Mouse (Mus musculus) cerebellum, postnatal 25 days (tissue): ENCODE measurements around the gene Sec1.

Source experiments
- DNase-seq, 2 experiments: peaks; one replicate each; pipeline ENCODE4 v3.0.0; 2021; ENCODE audit warnings: mixed read lengths in 2 of 2

Gene Sec1

GRCm38 (mm10) chr7:45716952-45717917 lies 23.0 kb upstream of the Sec1 start:
- DNase-seq = no peak

DNA sequence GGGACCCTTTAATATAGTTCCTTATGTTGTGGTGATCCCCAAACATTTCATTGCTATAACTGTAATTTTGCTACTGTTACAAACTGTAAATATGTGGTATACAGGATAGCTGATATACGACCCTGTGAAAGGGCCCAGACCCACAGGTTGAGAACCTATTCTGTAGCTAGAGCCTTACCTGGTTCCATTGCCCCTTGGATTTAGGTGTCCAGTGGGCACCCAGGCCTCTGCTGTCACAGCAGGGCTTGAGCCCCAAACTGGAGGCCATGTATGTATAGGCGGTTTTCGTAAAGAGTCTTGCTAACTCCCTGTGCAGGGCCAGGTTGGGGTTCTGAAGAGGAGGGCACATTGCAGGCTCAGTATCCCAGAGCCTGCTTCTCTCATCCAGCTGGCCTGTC lies 22.3 kb upstream of the Sec1 start:
- no peak for DNase-seq

DNA sequence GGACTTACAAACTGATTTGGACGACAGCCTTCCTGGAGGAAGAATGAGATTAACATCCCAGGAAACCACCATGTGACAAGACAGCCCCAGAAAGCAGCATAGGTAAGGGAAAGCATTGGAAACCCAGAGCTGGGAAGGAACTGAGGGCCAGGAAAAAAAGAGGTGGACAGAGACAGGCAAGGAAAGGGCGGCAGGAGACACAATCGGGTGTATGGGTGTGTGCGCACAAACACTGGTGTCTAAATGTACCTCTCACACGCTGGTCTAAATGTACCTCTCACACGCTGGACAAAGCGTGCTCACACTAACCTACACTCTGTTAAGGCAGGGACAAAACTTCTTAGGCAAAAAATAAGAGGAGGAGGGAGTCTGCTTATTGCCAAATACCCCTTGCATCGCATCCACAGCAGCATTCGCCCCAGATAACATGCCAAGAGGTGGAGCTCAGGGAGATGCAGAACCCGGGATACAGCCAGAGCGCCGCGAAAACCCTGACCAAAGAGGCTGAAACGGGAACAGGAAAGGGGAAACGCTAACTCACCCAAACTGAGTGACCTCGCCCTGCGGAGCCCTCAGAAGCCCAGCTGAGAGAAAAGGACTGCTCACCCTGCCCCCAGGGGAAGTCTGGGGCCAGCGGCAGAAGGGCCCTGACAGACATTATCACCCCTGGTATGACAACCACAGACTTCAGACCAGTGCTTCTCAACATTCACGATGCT lies 21.7 kb upstream of the Sec1 start:
- no peak for DNase-seq

DNA sequence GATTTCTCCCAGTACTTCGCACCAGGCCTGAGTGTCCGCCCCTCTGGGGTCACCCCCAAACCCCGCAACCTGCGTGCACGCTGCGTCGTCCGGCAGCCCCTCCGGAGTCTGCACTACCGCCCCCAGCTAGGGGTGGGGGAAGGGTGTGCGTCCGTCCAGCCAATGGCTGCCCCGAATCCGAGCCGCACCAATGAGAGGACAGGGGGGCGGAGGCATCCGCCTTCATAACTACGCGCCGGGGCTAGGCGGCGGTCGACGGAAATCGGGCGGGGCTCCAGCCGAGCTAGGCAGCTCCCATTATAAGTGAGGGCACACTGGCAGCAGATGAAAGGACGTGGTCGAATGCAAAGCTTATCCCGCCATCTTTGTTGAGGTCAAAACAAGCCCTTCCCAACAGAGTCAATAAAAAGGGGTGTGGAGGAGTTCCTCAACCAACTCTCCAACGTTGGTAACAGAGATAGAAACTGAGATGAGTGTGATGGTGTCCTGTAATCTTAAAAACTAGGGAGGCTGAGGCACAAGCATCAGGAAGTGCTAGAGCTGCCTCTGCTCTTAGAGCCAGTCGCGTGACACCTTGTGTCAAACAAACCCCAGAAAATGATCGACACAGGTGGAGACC lies 21.0 kb upstream of the Sec1 start, which contains the start of gene Rpl18:
TSS of gene Rpl18 (plus strand) at position 368 of the 619 bp plus-strand sequence.
- DNase-seq = peak; percentile 97 to 99

GRCm38 (mm10) chr7:45714630-45715089 lies 20.5 kb upstream of the Sec1 start:
- DNase-seq = no peak

GRCm38 (mm10) chr7:45713881-45714520 lies 19.8 kb upstream of the Sec1 start:
- DNase-seq = no peak

GRCm38 (mm10) chr7:45713396-45713795 lies 19.2 kb upstream of the Sec1 start:
- peak in 1 of 2 experiments; percentile 51 for DNase-seq

DNA sequence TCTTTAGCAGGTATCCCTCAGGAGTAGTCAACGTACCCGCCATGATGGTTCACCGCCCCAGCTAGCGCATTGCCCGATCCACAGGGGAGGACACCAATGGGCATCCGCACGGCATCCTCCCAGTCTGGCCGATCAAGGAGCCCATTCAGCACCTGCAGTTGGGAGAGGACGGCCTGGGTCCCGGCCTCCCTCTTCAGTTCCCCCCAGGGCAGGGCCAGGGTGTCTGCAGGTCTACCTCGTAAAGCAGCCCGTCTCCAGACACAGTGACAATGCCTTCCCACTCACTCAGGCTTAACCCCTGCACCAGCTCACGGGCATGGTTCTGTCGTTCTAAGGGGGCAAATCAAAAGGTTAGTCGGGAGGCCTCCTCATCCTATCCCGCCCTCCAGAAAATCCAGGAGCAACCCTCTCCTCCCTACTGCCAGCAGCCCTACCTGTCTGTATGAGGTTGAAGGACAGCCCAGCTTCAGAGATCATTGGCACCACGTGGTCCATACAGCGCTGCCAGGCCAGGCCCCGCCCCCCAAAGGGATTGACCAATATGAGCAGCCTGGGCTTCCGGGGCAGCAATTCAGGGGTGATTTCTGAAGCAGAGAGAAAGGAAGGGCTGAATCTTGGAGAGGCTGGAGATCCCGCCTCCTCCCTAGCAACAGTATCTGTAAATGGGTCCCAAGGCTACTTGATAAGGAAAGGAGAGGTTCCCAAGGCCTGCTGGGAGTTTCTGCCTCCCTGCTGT lies 18.0 kb upstream of the Sec1 start:
- peak; percentile 45 to 58 for DNase-seq

GRCm38 (mm10) chr7:45711316-45712021 lies 17.3 kb upstream of the Sec1 start:
- DNase-seq = peak in 1 of 2 experiments; percentile 52

DNA sequence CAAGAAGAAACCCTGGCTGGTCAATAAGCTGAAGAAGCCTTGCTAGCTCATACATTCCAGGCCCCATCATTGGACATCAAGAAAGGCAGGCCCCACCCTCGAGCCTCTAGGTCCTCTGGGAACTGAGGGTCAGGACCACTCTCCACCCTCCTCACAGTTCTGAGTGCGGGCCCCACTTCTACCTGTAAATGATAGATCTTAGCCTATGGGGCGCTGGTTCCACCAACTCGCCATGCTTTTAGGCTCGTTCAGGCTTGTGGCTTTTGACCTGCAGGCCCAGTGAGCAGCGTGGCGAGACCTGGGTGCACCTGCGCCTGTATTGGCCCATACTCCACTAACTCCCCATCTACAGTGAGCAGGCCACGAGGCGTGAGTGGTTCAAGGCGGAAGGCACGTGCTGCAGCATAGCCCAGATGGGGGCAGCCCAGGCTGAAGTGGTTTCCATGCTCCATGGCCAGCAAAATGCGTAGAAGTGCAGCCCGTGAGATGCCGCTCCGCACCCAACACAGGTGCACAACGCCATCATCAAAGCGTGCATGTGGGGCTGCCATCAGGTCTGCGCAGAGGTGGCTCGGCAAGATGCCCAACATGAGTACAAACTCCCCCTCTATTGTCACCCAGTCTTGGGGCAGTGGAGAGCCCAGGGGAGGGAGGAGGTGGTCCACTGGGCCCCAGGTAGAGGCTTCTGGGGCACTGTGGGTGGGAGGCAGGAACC lies 16.4 kb upstream of the Sec1 start:
- DNase-seq = no peak

DNA sequence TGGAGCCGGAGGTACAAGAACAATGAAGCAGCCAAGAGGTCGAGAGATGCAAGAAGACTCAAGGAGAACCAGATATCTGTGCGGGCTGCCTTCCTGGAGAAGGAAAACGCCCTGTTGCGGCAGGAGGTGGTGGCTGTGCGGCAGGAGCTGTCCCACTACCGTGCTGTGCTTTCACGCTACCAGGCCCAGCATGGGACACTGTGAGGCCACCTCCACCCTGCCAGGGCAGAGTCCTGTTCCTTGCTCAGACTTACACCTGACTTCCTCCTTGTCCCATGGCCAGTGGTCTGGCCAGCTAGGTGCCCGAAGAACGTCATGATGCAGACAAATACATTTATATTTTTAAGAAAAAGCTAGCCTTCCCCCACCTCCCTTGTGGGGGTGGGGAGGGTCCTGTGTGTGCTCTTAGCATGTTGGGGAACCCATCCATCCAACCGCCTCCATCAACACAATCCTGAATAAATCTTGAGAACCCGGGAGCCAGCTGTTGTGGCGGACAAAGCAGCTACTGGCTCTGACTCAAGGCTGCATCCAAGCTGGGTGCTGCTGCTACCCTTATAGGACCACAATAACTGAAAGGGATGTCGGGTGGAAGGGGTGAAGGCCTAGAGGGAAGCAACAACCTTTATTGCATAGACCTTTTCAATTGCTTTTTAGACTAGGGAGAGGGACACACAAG lies 15.6 kb upstream of the Sec1 start:
- peak in 1 of 2 experiments; percentile 46 for DNase-seq

GRCm38 (mm10) chr7:45709036-45709435 lies 14.8 kb upstream of the Sec1 start:
- peak in 1 of 2 experiments; percentile 38 for DNase-seq

DNA sequence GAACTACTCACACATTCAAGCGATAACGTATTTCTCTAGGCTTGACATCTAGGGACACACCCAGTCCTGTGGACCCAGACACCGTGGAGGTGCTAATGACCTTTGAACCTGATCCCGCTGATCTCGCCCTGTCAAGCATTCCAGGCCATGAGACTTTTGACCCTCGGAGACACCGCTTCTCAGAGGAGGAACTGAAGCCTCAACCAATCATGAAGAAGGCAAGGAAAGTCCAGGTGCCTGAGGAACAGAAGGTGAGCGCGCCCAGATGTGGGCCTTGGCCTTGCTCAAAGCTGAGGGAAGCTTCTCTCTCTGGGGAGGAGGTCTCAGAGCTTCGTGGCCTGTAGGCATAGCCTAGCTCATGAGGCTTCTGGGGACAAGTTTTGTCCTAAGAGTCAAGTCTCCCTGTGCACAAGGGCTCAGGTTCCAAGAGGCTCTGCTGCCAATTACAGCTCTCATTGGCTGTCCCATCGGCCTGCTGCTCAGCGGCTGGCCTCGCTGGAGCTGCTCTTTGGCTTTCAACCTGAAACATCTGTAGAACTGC lies 14.1 kb upstream of the Sec1 start:
- DNase-seq = peak in 1 of 2 experiments; percentile 52

- DNase-seq = peak; percentile 98
These were observed 13.3 kb upstream of the Sec1 start for GRCm38 (mm10) chr7:45707375-45707967.

DNA sequence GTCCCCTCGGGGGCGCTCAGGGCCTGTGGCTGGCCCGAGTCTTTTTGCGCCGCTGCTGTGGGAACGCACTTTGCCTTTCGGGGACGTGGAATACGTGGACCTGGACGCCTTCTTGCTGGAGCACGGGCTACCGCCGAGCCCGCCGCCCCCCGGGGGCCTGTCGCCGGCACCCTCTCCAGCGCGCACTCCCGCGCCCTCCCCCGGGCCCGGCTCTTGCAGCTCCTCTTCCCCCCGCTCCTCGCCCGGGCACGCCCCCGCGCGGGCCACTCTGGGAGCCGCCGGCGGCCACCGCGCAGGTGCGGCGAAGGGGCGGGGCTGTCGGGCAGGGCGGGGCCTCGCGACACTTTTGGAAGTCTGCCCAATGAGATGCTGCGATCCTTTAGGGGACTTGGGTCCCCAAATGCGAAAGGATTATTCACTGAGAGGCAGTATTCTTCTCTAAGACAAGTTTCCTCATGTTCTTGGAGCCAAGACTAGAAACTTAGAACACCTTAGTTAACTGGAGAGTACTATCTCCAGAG lies 12.6 kb upstream of the Sec1 start:
- peak; percentile 89 to 95 for DNase-seq

- peak; percentile 83 to 85 for DNase-seq
These were observed 11.7 kb upstream of the Sec1 start for GRCm38 (mm10) chr7:45705873-45706281.

DNA sequence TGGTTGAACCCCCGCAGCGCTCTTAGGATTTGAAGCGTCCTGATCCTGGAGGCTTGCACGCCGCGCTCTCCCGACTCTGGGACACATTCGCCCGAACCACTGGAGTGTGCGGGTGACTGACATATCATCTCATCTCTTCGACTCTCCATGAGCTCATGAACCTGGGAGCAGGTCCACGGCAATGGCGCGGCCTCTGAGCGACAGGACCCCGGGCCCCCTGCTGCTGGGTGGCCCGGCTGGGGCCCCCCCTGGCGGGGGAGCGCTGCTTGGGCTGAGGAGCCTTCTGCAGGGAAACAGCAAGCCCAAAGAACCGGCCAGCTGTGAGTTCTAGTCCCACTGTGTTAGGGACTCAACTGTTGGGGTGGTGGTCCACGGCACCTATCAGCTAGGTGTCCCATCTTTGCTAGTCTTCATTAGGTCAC lies 11.3 kb upstream of the Sec1 start:
- no peak for DNase-seq

- DNase-seq = peak; percentile 97 to 98
These were observed 10.7 kb upstream of the Sec1 start, which contains the start of gene Dbp for GRCm38 (mm10) chr7:45704730-45705442. Dbp (plus strand) TSS chr7:45705088.
